Mouse (Mus musculus) stomach, postnatal 0 days (tissue): ENCODE measurements around the gene Gja5. TPM values are rescaled to one million over a fixed set of nuclear protein-coding genes. Genes with fewer than 3 reads are reported as not detected.

Source experiments
- ATAC-seq: fragments of 200-750 bp; cut with Nextera tagmentation; 2 replicates; pipeline ENCODE4 v1.8.0; 2017; ENCODE audit not compliant: low FRiP score, low TSS enrichment
- DNase-seq: peaks from one replicate; pipeline ENCODE4 v3.0.0-alpha.2; 2016; ENCODE audit warnings: low spot score
- H3K27ac ChIP-seq: fragments of 300-500 bp; sonication (generic); replicated peaks from 2 replicates; pipeline ENCODE4 v1.5.1; 2014; ENCODE audit warnings: mild to moderate bottlenecking, control low read depth
- H3K27me3 ChIP-seq: fragments of 300-500 bp; sonication (generic); 2 replicates; pipeline ENCODE4 v1.6.1; 2014; ENCODE audit warnings: low read length; ENCODE audit not compliant: control insufficient read depth, insufficient read depth
- H3K36me3 ChIP-seq: fragments of 300-500 bp; sonication (generic); 2 replicates; pipeline ENCODE4 v1.6.1; 2014; ENCODE audit warnings: low read length, mixed read lengths; ENCODE audit not compliant: control insufficient read depth, insufficient read depth
- H3K4me1 ChIP-seq: fragments of 300-500 bp; sonication (generic); replicated peaks from 2 replicates; pipeline ENCODE4 v1.6.1; 2014; ENCODE audit warnings: antibody characterized with exemption; ENCODE audit not compliant: control insufficient read depth, insufficient read depth
- H3K4me2 ChIP-seq: fragments of 300-500 bp; sonication (generic); replicated peaks from 2 replicates; pipeline ENCODE4 v1.6.1; 2014; ENCODE audit warnings: low read depth, mild to moderate bottlenecking, control low read depth, moderate library complexity
- H3K4me3 ChIP-seq: fragments of 300-500 bp; sonication (generic); 2 replicates; pipeline ENCODE4 v1.5.1; 2014; ENCODE audit warnings: low read depth, low read length, control low read depth
- H3K9ac ChIP-seq: fragments of 300-500 bp; sonication (generic); 2 replicates; pipeline ENCODE4 v1.6.1; 2014; ENCODE audit warnings: mild to moderate bottlenecking, low read length, control low read depth, mixed read lengths
- H3K9me3 ChIP-seq: fragments of 300-500 bp; sonication (generic); 2 replicates; pipeline ENCODE4 v1.6.1; 2016; ENCODE audit warnings: low read length; ENCODE audit not compliant: control insufficient read depth
- CTCF ChIP-seq: IDR thresholded peaks from 2 replicates; pipeline ENCODE4 v1.5.1; 2016; ENCODE audit warnings: antibody characterized with exemption, low read depth, mild to moderate bottlenecking, moderate library complexity
- EP300 ChIP-seq: optimal IDR thresholded peaks from 2 replicates; pipeline ENCODE3; 2016; ENCODE audit warnings: antibody characterized with exemption
- WGBS: fragments of 180-500 bp; shearing (Covaris S2); extraction: QIAGEN DNeasy Blood & Tissue Kit; methylation state at CpG from one replicate; pipeline ENCODE4 v1.1.7; 2014; 5-methylcytosine and 5-hydroxymethylcytosine counted together
- polyA plus RNA-seq: library from polyadenylated mRNA; unstranded; fragments of >200 nt; fragmentation: Nextera tagmentation; extraction: Ambion mirVana; gene quantifications from 2 replicates; pipeline ENCODE4 v1.2.1, GENCODE M21; 2015

Gene Gja5
- polyA plus RNA-seq, 1 experiment from 2014 or later, result 4.1 TPM

- H3K9ac ChIP-seq, result no peak overlapping the region
- no peak for DNase-seq
- no peaks in the 10 kb centered on the region for H3K4me1 ChIP-seq
- no peak for ATAC-seq
- no peak overlapping the region for H3K4me2 ChIP-seq
- TF ChIP-seq CTCF (no peak), EP300 (no peak)
- no peaks in the 10 kb centered on the region for H3K27me3 ChIP-seq
- H3K27ac ChIP-seq, result no peak overlapping the region
- H3K36me3 ChIP-seq, result no peaks in the 10 kb centered on the region
- WGBS, result 30% methylated on average over 5 of the region's 5 CpGs
- H3K4me3 ChIP-seq, result no peak overlapping the region
- no peaks in the 10 kb centered on the region for H3K9me3 ChIP-seq
These were observed 33.1 kb downstream of the Gja5 start for GRCm38 (mm10) chr3:96937606-96938005.

DNA sequence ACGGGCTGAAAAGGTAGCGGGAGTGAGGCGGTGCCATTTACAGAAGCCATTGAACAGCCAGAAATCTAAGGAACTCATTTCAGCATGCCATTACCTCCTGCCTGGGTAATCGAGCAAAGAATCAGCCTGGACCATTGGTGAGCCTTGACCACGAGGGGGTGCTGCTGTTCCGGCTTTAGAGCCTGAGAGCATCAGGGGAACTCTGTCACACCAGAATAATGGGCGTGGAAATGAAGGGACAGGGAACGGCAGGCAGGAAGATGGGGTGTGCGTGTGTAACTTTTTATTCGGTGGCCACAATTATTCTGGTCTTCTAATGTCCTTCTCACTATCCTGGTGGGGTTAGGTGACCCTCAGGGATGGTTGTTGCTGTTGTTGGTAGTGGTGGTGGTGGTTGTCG is 34.2 kb downstream of the Gja5 start:
- Histone ChIP-seq H3K4me3 (no peak overlapping the region), H3K9me3 (no peaks in the 10 kb centered on the region), H3K9ac (no peak overlapping the region), H3K36me3 (no peaks in the 10 kb centered on the region), H3K4me2 (no peak overlapping the region; the same call in 1 of the 2 replicates), H3K27ac (no peak overlapping the region), H3K4me1 (no peaks in the 10 kb centered on the region), H3K27me3 (no peaks in the 10 kb centered on the region)
- DNase-seq (peak; percentile 87), ATAC-seq (peak; percentile 59)
- WGBS, result 15% methylated on average over 11 of the region's 11 CpGs
- TF ChIP-seq EP300 (no peak), CTCF (peak; percentile 98)

DNA sequence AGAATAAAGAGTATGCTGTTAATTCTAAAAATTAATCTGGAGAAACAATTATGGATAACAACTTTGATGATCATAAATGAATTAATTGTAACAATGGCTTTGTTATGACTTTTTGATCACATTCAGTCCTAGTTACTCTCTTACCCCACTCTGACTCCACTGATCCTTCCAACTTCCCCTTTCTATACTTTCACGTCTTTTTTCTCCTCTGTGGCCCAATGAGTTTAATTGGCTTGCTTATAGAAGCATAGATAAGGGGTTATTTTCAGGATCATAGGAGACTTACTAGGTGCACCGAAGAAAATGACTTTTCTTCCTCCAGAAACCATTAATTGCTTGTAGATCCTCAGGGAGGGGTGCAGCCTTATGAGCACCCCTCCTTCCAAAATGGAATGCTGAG is 38.2 kb downstream of the Gja5 start:
- no peak overlapping the region for H3K4me3 ChIP-seq
- no peaks in the 10 kb centered on the region for H3K27me3 ChIP-seq
- no peaks in the 10 kb centered on the region for H3K9me3 ChIP-seq
- DNase-seq, result no peak
- 89% methylated on average over 2 of the region's 2 CpGs for WGBS
- TF ChIP-seq EP300 (no peak), CTCF (no peak)
- no peaks in the 10 kb centered on the region for H3K4me1 ChIP-seq
- H3K27ac ChIP-seq, result no peak overlapping the region
- no peak for ATAC-seq
- no peak overlapping the region for H3K4me2 ChIP-seq
- H3K36me3 ChIP-seq, result no peaks in the 10 kb centered on the region
- no peak overlapping the region for H3K9ac ChIP-seq

DNA sequence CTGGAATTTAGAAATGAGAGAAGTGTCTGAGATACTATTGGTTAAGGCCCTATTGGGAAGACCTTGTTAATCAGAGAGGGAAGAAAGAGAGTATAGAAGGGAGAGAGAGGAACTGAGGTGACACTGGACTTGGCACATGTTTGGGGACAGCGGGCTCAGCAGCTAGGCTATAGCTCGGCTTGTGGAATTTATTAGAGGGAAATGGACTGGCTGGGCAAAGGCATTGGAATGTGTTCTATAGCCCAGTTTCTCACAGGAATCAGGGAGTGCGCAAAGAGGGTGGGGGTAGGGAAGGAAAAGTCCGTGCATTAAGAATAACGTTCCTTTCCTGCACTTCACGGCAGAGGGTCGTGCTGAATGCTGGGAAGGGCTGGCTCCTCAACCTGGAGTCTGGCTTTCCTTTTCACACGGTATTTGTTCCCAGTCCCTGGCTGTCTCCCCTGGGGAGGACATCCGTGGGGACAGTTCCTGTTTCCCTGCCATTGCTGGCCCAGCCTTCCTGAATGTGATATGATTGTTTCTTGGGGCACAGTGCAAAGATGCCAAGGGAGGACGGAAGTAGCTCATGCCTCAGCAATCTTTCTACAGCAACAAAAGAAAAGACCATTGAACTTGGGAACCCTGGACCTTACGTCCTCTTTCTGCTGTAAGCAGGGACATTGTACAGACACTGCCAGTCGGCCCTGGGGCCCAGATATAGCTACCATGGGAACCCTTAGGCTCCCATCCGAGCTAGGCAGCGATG is 49.2 kb downstream of the Gja5 start:
- Histone ChIP-seq H3K4me2 (0 out of 2 replicates have a peak overlapping the region, but pooled peaks have one; percentile 14), H3K9me3 (no peaks in the 10 kb centered on the region), H3K4me1 (no peaks in the 10 kb centered on the region), H3K27me3 (no peaks in the 10 kb centered on the region), H3K9ac (no peak overlapping the region), H3K4me3 (no peak overlapping the region), H3K36me3 (no peaks in the 10 kb centered on the region), H3K27ac (no peak overlapping the region)
- no peak for TF ChIP-seq EP300
- TF ChIP-seq CTCF, result no peak
- ATAC-seq (peak; percentile 71), DNase-seq (peak; percentile 32)
- WGBS, result 34% methylated on average over 14 of the region's 14 CpGs

- no peaks in the 10 kb centered on the region for H3K27me3 ChIP-seq
- ATAC-seq (no peak), DNase-seq (no peak)
- H3K27ac ChIP-seq, result no peak overlapping the region
- H3K4me1 ChIP-seq, result no peaks in the 10 kb centered on the region
- WGBS, result 36% methylated on average over 8 of the region's 8 CpGs
- H3K4me2 ChIP-seq, result no peak overlapping the region
- H3K4me3 ChIP-seq, result no peak overlapping the region
- no peaks in the 10 kb centered on the region for H3K9me3 ChIP-seq
- no peak overlapping the region for H3K9ac ChIP-seq
- no peak for TF ChIP-seq EP300
- H3K36me3 ChIP-seq, result no peaks in the 10 kb centered on the region
These were observed 56.1 kb downstream of the Gja5 start for GRCm38 (mm10) chr3:96960597-96960996.
